Mouse (Mus musculus): ENCODE measurements around the gene Rassf1.

DNA sequence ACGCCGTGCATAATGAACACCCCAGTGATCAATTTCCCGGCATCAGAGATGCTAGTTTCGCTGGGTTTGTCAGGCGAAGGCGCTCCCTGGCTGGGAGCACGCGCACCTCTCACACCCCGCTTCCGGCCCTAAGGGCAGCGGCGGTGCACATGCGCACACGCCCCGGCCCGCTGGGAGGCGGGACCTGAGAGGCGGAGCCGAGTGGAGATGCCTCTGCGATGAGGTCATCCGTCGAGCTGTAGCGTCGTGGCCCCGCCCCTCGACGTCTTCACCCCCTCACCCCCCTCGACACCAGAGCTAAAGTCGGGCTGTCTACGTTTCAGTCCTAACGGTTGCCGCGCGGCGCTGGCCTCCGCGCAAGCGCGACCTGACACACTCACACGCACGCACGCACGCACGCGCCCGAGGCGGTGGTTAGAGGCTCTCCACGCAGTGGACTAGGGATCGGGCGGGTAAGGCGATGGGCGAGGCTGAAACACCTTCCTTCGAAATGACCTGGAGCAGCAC is 3.0 kb downstream of the Rassf1 start:
- TF ChIP-seq ZNF384 (IDR thresholded peaks at IDR 0.05; ENCODE audit: low read depth, low read length) (no peak), ZC3H11A (IDR thresholded peaks at IDR 0.05; ENCODE audit: borderline replicate concordance, low read depth, low read length) (no peak)

Data from ES-E14 (cell line).